Mouse (Mus musculus) liver, embryonic 15.5 days (tissue): ENCODE measurements around the gene Chd6. TPM values are rescaled to one million over a fixed set of nuclear protein-coding genes. Genes with fewer than 3 reads are reported as not detected.
"Not testable (repeated sequence)": the region's sequence is repeated elsewhere in the genome, so short reads cannot be mapped to it uniquely, and the experiment has no call there.

Experiments used
- ATAC-seq: fragments of 200-750 bp; cut with Nextera tagmentation; 2 replicates; pipeline ENCODE4 v1.8.0; 2017; ENCODE audit warnings: moderate number of reproducible peaks, mild to moderate bottlenecking, moderate library complexity; ENCODE audit not compliant: insufficient read depth
- H3K27ac ChIP-seq: fragments of 300-500 bp; sonication (generic); replicated peaks from 2 replicates; pipeline ENCODE4 v1.5.1; 2015; ENCODE audit warnings: mild to moderate bottlenecking, inconsistent platforms
- H3K27me3 ChIP-seq: fragments of 300-500 bp; sonication (generic); 2 replicates; pipeline ENCODE4 v1.6.1; 2015; ENCODE audit warnings: mild to moderate bottlenecking, inconsistent platforms
- H3K36me3 ChIP-seq: fragments of 300-500 bp; sonication (generic); replicated peaks from 2 replicates; pipeline ENCODE4 v1.6.1; 2015; ENCODE audit warnings: moderate library complexity, mild to moderate bottlenecking, inconsistent platforms
- H3K4me1 ChIP-seq: fragments of 300-500 bp; sonication (generic); replicated peaks from 2 replicates; pipeline ENCODE4 v1.6.1; 2015; ENCODE audit warnings: inconsistent platforms
- H3K4me2 ChIP-seq: fragments of 300-500 bp; sonication (generic); 2 replicates; pipeline ENCODE4 v1.6.1; 2015; ENCODE audit warnings: moderate library complexity, mild to moderate bottlenecking, inconsistent platforms
- H3K4me3 ChIP-seq: fragments of 300-500 bp; sonication (generic); replicated peaks from 2 replicates; pipeline ENCODE4 v1.5.1; 2015; ENCODE audit warnings: mild to moderate bottlenecking, inconsistent platforms
- H3K9ac ChIP-seq: fragments of 300-500 bp; sonication (generic); 2 replicates; pipeline ENCODE4 v1.6.1; 2015; ENCODE audit warnings: moderate library complexity, mild to moderate bottlenecking, inconsistent platforms
- H3K9me3 ChIP-seq: fragments of 300-500 bp; sonication (generic); replicated peaks from 2 replicates; pipeline ENCODE4 v1.6.1; 2016; ENCODE audit warnings: inconsistent platforms
- WGBS: fragments of 180-500 bp; shearing (Covaris S2); methylation state at CpG from one replicate; pipeline ENCODE4 v1.1.7; 2015; ENCODE audit warnings: mixed read lengths; ENCODE audit not compliant: insufficient replicate concordance; 5-methylcytosine and 5-hydroxymethylcytosine counted together
- polyA plus RNA-seq: library from polyadenylated mRNA; unstranded; fragments of >200 nt; fragmentation: Nextera tagmentation; extraction: Ambion mirVana; gene quantifications from 2 replicates; pipeline ENCODE4 v1.2.1, GENCODE M21; 2015

Chd6 gene
- polyA plus RNA-seq, 1 experiment from 2014 or later: 3.5 TPM

DNA sequence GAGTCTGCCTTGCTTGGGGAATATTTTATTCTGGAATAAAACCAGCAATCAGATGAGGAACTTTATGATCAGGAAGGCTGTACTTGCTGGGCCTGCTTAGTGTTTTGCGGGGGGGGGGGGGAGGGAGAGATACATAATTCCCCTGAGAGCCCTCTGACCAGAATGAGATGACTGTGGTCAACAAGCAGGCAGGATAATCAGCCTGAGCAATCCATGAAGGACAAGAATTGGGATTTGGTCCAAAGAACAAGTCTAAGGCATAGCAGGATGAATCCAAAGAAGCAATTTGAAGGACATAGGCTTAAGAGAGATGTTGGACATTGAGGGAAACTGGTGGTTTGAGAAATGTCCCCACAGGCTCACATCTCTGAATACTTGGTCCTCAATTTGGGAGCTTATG is 130.2 kb downstream of the Chd6 start:
- Histone ChIP-seq H3K36me3 (peaks cover 48% of the 10 kb centered on the region; the same call in 1 of the 2 replicates), H3K9ac (no peak overlapping the region), H3K4me3 (no peak overlapping the region), H3K27ac (no peak overlapping the region), H3K27me3 (no peaks in the 10 kb centered on the region), H3K9me3 (no peaks in the 10 kb centered on the region), H3K4me2 (no peak overlapping the region), H3K4me1 (no peaks in the 10 kb centered on the region)
- WGBS: 64% methylated on average over 1 of the region's 1 CpGs
- ATAC-seq: no peak

DNA sequence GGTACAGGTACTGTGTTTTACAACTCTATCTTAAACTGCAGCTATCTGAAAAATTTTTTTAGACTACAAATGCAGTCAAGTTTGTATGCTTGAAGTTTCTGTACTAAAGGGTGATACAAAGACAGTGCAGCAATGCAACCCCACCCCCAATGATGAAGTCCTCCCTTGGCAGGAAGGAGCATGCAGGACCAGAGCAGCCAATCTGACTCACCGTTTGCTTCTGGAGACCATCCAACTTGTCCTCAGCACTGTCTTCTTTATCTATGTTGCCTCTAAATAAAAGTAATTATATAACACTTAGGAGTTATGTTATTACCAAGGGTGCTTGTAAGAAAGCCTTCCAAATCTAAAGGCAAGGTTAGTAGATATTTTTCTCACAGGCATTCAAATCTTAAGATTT is 131.6 kb downstream of the Chd6 start:
- no peak for ATAC-seq
- H3K27me3 ChIP-seq: no peaks in the 10 kb centered on the region
- no peaks in the 10 kb centered on the region for H3K4me1 ChIP-seq
- H3K36me3 ChIP-seq: peaks cover 43% of the 10 kb centered on the region
- H3K9me3 ChIP-seq: no peaks in the 10 kb centered on the region
- no peak overlapping the region for H3K4me3 ChIP-seq
- no peak overlapping the region for H3K4me2 ChIP-seq
- no peak overlapping the region for H3K9ac ChIP-seq
- WGBS: 59% methylated on average over 1 of the region's 1 CpGs
- no peak overlapping the region for H3K27ac ChIP-seq

GRCm38 (mm10) chr2:160973648-160974215 is 135.1 kb downstream of the Chd6 start:
- 63% methylated on average over 5 of the region's 5 CpGs for WGBS
- no peaks in the 10 kb centered on the region for H3K9me3 ChIP-seq
- no peak for ATAC-seq

GRCm38 (mm10) chr2:160972103-160972792 is 136.6 kb downstream of the Chd6 start:
- H3K4me3 ChIP-seq: no peak overlapping the region
- H3K9ac ChIP-seq: no peak overlapping the region
- H3K4me1 ChIP-seq: no peaks in the 10 kb centered on the region
- H3K4me2 ChIP-seq: no peak overlapping the region
- H3K9me3 ChIP-seq: no peaks in the 10 kb centered on the region
- 83% methylated on average over 7 of the region's 7 CpGs for WGBS
- H3K27ac ChIP-seq: no peak overlapping the region
- no peak for ATAC-seq
- H3K27me3 ChIP-seq: no peaks in the 10 kb centered on the region
- H3K36me3 ChIP-seq: peaks cover 38% of the 10 kb centered on the region

More at GRCm38 (mm10) chr2:160973648-160974215, 135.1 kb downstream of the Chd6 start:
- no peak overlapping the region for H3K4me2 ChIP-seq
- no peaks in the 10 kb centered on the region for H3K27me3 ChIP-seq
- no peak overlapping the region for H3K4me3 ChIP-seq
- H3K4me1 ChIP-seq: no peaks in the 10 kb centered on the region
- H3K9ac ChIP-seq: no peak overlapping the region
- H3K27ac ChIP-seq: no peak overlapping the region
- H3K36me3 ChIP-seq: peaks cover 34% of the 10 kb centered on the region

DNA sequence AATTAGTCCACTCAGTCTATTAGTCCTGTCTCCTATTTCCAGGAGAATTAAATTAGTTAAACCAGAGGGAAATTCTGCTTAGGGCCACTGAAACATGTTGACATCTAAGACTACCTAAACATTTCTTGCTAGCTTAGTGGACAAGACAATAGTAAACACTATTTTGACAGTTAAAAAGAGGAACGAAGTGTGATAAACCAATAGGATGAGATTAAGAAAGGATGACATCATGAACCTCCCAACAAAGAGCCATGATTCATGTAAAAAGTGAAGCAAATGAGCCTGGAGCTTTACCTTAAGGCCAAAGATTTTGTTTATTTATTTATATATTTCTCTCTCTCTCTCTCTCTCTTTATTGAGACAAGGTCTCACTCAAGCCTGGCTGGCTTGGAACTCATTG is 146.7 kb downstream of the Chd6 start:
- peaks cover 23% of the 10 kb centered on the region for H3K36me3 ChIP-seq
- H3K4me1 ChIP-seq: no peaks in the 10 kb centered on the region
- no peak overlapping the region for H3K4me2 ChIP-seq
- no peaks in the 10 kb centered on the region for H3K27me3 ChIP-seq
- no peak overlapping the region for H3K9ac ChIP-seq
- H3K4me3 ChIP-seq: no peak overlapping the region
- H3K27ac ChIP-seq: no peak overlapping the region
- WGBS: 57% methylated on average over 1 of the region's 1 CpGs
- no peak for ATAC-seq
- H3K9me3 ChIP-seq: no peaks in the 10 kb centered on the region

DNA sequence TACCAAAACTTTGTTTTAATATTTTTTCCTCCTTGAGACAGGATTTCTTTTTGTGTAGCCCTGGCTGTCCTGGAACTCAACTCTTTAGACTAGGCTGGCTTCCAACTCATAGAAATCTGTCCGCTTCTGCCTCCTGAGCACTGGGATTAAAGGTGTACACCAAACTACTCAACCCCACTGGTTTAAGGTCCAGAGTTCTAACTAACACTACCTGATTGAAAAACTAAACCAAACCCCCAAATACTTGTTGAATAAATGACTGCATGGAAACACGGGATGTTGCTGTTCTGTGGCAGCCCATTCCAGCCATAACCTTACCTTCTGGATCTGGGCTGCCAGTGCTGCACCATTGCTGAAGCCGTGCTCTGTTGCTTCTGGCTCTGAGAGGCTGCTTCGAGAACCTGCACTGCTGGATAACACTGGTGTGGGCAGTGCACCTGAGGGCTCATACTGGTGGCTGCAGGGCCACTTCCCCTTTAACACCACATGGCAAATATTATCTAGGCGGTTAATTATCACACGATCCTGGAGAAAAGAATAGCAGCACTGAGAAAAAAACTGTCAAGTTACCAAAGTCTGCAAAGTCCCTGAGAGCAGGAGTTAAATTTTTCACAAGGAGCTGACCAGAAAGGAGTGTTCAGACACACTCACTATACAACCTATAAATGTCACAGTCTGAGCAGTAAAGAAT is 147.8 kb downstream of the Chd6 start:
- H3K27me3 ChIP-seq: no peaks in the 10 kb centered on the region
- WGBS: 49% methylated on average over 6 of the region's 6 CpGs
- no peak overlapping the region for H3K4me2 ChIP-seq
- H3K36me3 ChIP-seq: peaks cover 22% of the 10 kb centered on the region
- no peak for ATAC-seq
- no peak overlapping the region for H3K9ac ChIP-seq
- H3K9me3 ChIP-seq: no peaks in the 10 kb centered on the region
- no peaks in the 10 kb centered on the region for H3K4me1 ChIP-seq
- H3K27ac ChIP-seq: no peak overlapping the region
- H3K4me3 ChIP-seq: no peak overlapping the region

GRCm38 (mm10) chr2:160959901-160960300 is 149.0 kb downstream of the Chd6 start:
- no peak overlapping the region for H3K27ac ChIP-seq
- no peaks in the 10 kb centered on the region for H3K27me3 ChIP-seq
- no peak for ATAC-seq
- H3K4me1 ChIP-seq: no peaks in the 10 kb centered on the region
- H3K4me2 ChIP-seq: no peak overlapping the region
- 74% methylated on average over 5 of the region's 5 CpGs for WGBS
- peaks cover 27% of the 10 kb centered on the region for H3K36me3 ChIP-seq
- H3K4me3 ChIP-seq: no peak overlapping the region
- no peak overlapping the region for H3K9ac ChIP-seq
- no peaks in the 10 kb centered on the region for H3K9me3 ChIP-seq

- Histone ChIP-seq H3K36me3 (peaks cover 27% of the 10 kb centered on the region), H3K9me3 (no peaks in the 10 kb centered on the region), H3K27ac (no peak overlapping the region), H3K27me3 (no peaks in the 10 kb centered on the region), H3K4me2 (no peak overlapping the region), H3K9ac (no peak overlapping the region), H3K4me1 (no peaks in the 10 kb centered on the region), H3K4me3 (no peak overlapping the region)
- WGBS: 78% methylated on average over 5 of the region's 5 CpGs
- no peak for ATAC-seq
Measured at GRCm38 (mm10) chr2:160958737-160959136, 150.1 kb downstream of the Chd6 start.

- not testable (repeated sequence) for ATAC-seq, H3K27me3 ChIP-seq, H3K4me1 ChIP-seq, H3K4me3 ChIP-seq, H3K4me2 ChIP-seq, H3K27ac ChIP-seq, H3K9me3 ChIP-seq, H3K9ac ChIP-seq
- peaks cover 27% of the 10 kb centered on the region for H3K36me3 ChIP-seq
Measured at GRCm38 (mm10) chr2:160957801-160958200, 151.1 kb downstream of the Chd6 start.

DNA sequence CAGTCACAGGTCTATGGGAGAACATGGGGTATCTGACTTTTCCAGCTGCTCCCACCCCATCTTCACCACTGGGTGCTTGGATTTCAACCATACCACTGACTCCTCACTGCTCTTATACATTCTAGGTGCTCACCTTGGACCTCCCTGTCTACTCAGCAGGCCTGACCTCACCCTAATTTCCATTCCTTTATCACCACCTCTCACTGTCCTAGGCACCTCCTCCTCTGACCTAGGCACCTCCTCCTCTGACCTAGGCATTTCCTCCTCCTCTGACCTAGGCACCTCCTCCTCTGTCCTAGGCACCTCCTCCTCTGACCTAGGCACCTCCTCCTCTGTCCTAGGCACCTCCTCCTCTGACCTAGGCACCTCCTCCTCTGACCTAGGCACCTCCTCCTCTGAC is 151.6 kb downstream of the Chd6 start:
- not testable (repeated sequence) for H3K4me2 ChIP-seq, H3K9me3 ChIP-seq, ATAC-seq, H3K4me1 ChIP-seq, H3K27me3 ChIP-seq, H3K9ac ChIP-seq, H3K27ac ChIP-seq, H3K4me3 ChIP-seq
- peaks cover 27% of the 10 kb centered on the region for H3K36me3 ChIP-seq

DNA sequence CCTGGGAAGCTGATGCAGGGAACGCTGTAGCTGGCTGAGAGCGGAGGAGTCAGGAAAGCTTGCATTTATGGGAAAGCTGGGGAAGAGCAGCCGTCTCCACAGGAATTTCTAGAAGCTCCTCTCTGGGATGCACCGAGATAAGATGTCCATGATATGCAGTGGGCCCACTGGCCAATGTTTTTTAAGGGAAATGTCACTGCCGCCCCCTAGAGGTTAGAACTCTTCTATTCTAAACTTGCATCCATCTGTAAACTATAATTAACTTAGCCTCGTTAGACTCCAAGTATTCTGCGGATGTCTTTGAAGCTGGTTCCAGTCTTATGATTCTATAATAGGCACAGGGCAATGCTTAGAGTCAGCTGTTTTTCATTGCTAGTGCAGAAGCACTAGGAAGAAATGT is 153.5 kb downstream of the Chd6 start:
- H3K9ac ChIP-seq: no peak overlapping the region
- H3K9me3 ChIP-seq: no peaks in the 10 kb centered on the region
- no peak for ATAC-seq
- H3K36me3 ChIP-seq: peaks cover 19% of the 10 kb centered on the region
- H3K27me3 ChIP-seq: no peaks in the 10 kb centered on the region
- H3K4me2 ChIP-seq: no peak overlapping the region
- no peak overlapping the region for H3K27ac ChIP-seq
- no peaks in the 10 kb centered on the region for H3K4me1 ChIP-seq
- H3K4me3 ChIP-seq: no peak overlapping the region
- WGBS: 68% methylated on average over 7 of the region's 7 CpGs
